ENCODE assay signal across 21 mouse cellular contexts in genomic region chr5:96961852-96962251, GRCm38 (mm10). TPM values are rescaled to one million over a fixed set of nuclear protein-coding genes. Genes with fewer than 3 reads are reported as not detected.
A peak's percentile ranks its signal among the peaks of the same experiment; 100 is the strongest.
DNase-seq lines count a peak whose midpoint lies in the region.
"Had no signal": no experiment of that assay in that cellular context is flagged by ENCODE, and none has a peak within 500 bp of the region (broad histone marks: within the 10 kb centered on the region; RNA-seq: fewer than 3 reads in every experiment).

No protein-coding gene starts in this region.

- no peaks in the 10 kb centered on the region for H3K36me3 ChIP-seq in heart, embryonic 10.5 days
- H3K36me3 ChIP-seq: embryonic facial prominence, embryonic 12.5 days; forebrain, embryonic 12.5 days; forebrain, embryonic 15.5 days; hindbrain, embryonic 12.5 days; hindbrain, embryonic 15.5 days; intestine, embryonic 15.5 days had no signal

- DNase-seq in heart, adult 11 months, result peak; percentile 39
- DNase-seq in heart, embryonic 10.5 days (ENCODE audit: low spot score), result no peak
- DNase-seq in CD4-positive helper T cell, adult 2 months (ENCODE audit: low read depth, low spot score), result peak; percentile 4
- peak; percentile 44 for DNase-seq in induced T-regulatory cell, adult 2 months (ENCODE audit: low read depth)
- DNase-seq in right cerebral cortex, adult 2 months (ENCODE audit: low spot score in 2 of 2), result no peak
- DNase-seq in left cerebral cortex, postnatal 4 days, result no peak
- DNase-seq: adrenal gland, adult 8-10 months; adrenal gland, postnatal 25 days; B cell, adult 2 months; cerebellum, adult 11-12 months; cerebellum, adult 9-10 months; cerebellum, postnatal 14 days; gastrocnemius, postnatal 25 days; heart, adult 2 months had no signal

- intact Hi-C loops in left cerebral cortex, postnatal 4 days (cut with DNase I), result no loop called here

- H3K9me3 ChIP-seq in heart, embryonic 10.5 days, result no peaks in the 10 kb centered on the region
- H3K9me3 ChIP-seq: embryonic facial prominence, embryonic 12.5 days; forebrain, embryonic 12.5 days; forebrain, embryonic 15.5 days; hindbrain, embryonic 12.5 days; hindbrain, embryonic 15.5 days; intestine, embryonic 15.5 days had no signal

- no peak overlapping the region for H3K27ac ChIP-seq in heart, embryonic 10.5 days
- H3K27ac ChIP-seq: embryonic facial prominence, embryonic 12.5 days; forebrain, embryonic 12.5 days; forebrain, embryonic 15.5 days; heart, adult 2 months; hindbrain, embryonic 12.5 days; hindbrain, embryonic 15.5 days; intestine, embryonic 15.5 days had no signal

- peaks cover 10% of the 10 kb centered on the region for H3K4me1 ChIP-seq in heart, embryonic 10.5 days

- no peaks in the 10 kb centered on the region for H3K27me3 ChIP-seq in heart, embryonic 10.5 days (ENCODE audit: insufficient read depth, poor library complexity, severe bottlenecking)
- H3K27me3 ChIP-seq: embryonic facial prominence, embryonic 12.5 days; forebrain, embryonic 12.5 days; forebrain, embryonic 15.5 days; hindbrain, embryonic 12.5 days; hindbrain, embryonic 15.5 days; intestine, embryonic 15.5 days had no signal

- no peak overlapping the region for H3K4me3 ChIP-seq in heart, embryonic 10.5 days
- H3K4me3 ChIP-seq: embryonic facial prominence, embryonic 12.5 days; erythroblast, embryonic 14.5 days; forebrain, embryonic 12.5 days; forebrain, embryonic 15.5 days; heart, adult 2 months; hindbrain, embryonic 12.5 days; hindbrain, embryonic 15.5 days; intestine, embryonic 15.5 days had no signal

RNA-seq across cellular contexts. Expression of gene Bmp2k, which starts 35.6 kb away (rescaled TPM):
- polyA plus RNA-seq in heart, embryonic 10.5 days (2016; fragmentation: Nextera tagmentation; extraction: Ambion mirVana), result 10.2 and 12.3 TPM in 2 replicates
- 10 to 100 TPM; 14.3 to 16.1 TPM for total RNA-seq in left cerebral cortex, postnatal 4 days (2021)

Comparison
In these comparisons a context has a peak if more than half of its experiments do, and no peak if none do; other contexts are left out.
1. DNase-seq: peak in heart, adult 11 months (single experiment), CD4-positive helper T cell, adult 2 months (single experiment) and induced T-regulatory cell, adult 2 months (single experiment); none in heart, embryonic 10.5 days (single experiment), right cerebral cortex, adult 2 months (0 of 2) and left cerebral cortex, postnatal 4 days (single experiment).